Mouse (Mus musculus) lung, postnatal 14 days (tissue): ENCODE measurements at regions not wholly inside any gene's neighbourhood (a gene's known extent, or its start where the extent isn't known, plus 50 kb on each side); places are given as distances from the start of the nearest gene placed in this dataset.

Source experiments
- DNase-seq: peaks from one replicate; pipeline ENCODE4 v3.0.0; 2021

GRCm38 (mm10) chr9:47445332-47445731 is 84.6 kb upstream of the Cadm1 start:
- no peak for DNase-seq

DNA sequence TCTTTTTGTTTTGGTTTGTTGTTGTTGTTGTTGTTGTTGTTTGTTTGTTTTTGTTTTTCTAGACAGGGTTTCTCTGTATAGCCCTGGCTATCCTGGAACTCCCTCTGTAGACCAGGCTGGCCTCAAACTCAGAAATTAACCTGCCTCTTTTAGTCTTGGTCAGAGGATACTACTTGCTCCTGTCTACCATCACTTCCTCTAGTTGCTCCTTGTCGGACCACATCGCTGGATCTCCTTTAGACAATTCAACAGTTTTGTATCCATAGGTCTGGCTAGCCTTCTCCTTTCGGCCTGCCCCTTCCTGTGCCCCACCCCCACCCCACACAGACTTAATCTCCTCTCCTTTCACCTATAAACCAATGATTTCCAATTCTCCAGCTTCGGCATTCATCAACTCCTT is 77.2 kb upstream of the Cadm1 start:
- no peak for DNase-seq

DNA sequence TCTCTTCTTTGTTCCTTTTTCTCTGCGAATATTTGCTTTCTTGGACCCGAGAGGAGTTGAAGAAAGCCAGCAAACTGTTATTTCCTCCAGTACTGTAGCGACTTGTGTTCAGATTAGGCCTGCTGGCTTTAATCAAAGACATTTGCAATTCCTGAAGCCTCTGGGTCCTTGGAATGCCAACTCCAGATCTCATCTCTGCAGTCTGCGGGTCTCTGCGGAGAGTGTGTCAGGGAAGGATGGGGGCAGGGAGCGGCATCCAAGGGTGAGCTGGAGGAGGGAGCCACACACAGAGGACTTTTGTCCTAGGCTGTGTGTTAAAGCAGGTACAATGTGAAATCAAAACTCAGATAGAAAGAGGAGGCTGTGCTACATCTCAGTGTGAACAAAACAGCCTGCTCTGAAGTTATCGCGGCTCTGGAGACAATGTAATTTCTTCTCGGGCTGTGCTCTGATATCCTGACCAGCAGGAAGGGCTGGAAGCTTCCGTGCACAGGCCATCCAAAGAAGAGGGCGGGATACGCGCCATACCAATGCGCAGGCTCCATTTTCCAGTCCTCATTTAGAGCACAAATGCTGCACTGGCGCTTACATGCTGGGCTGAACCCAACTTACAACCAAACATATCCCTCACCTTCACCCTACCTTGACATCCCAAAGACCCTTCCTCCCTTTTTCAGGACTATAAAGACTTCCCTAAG is 71.1 kb upstream of the Cadm1 start:
- DNase-seq = peak; percentile 27

DNA sequence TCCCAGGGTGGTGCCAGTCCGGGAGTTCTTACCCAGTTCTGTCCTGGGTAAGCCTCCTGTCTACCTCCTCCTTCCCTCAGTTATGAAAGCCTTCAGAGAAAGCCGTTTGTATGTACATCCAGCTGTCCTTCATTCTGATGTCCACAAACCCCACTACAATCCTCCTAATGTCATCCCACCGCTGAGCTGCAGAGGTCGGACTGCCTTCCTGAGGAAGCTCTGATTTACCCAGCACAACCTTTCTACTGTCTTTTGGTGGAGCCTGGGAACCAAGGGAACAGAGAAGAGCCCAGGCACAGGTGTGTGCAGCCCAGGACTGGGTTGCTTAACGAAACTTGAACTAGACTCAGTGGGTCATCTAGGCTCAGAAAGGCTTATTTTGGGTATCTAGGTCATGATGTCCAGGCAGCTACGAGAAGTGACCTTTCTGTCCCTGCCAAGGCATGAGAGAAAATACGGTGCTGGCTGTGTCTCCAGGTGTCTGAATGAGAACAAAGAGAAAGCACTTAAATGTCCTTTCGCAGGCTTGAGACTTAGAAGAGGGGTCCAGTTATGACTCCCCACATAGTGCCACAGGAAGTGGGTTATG is 70.4 kb upstream of the Cadm1 start:
- DNase-seq = no peak

DNA sequence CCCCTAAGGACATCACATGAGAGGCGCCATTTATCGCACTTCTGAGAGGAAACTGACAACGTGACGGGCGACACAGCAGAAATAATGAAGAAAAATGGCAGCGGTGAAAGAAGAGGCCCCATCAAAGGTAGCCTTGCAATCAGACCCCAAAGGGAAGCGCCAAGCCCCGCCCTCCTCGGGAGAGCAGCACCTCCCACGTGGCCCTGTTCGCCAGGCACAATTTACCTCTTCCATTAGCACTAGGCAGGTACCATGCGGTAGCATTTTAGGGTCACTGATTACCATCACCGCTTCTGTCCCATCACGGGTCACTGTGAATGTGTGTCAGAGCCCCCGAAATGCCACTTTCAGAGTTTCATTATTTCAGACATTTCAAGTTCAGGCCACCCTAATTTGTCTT is 69.7 kb upstream of the Cadm1 start:
- DNase-seq = no peak

DNA sequence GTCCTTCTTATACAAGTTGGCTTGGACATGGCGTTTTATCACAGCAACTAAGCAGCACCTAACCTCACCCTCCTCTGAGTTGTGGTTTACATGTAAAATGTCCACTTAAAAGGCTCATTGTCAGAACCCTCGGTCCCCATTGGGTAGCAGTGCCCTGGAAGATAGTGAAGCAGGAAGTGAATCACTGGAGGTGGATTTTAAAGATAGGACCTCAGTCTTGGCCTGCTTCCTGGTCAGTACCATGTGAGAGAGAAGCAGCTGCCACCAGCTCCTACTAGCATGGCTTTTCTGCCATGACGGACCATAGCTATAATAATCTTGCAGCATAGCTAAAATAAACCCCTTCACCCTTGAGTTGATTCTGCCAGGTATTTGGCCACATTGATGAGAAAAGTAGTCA is 68.1 kb upstream of the Cadm1 start:
- DNase-seq = no peak

GRCm38 (mm10) chr9:47466767-47467166 is 63.2 kb upstream of the Cadm1 start:
- no peak for DNase-seq

DNA sequence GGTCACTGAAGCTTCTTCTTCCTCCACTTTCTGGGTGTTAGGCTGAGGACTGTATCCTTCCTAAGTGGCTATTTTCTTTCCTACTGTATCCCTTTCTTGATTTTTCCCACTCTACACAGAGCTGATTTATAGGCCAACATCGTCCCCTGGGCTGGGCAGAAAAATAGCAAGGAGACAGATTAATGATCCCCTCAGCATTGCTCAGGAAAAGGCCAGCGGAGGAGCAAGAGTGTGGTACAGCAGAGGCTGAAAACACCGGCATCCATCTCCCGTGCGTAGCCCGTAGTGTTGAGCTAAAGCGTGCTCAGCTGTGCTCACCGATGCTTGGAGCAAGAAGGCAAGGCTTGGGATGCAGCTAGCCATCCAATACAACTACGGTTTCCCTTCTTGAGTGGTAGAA is 62.2 kb upstream of the Cadm1 start:
- no peak for DNase-seq

- no peak for DNase-seq
These were observed 60.4 kb upstream of the Cadm1 start for GRCm38 (mm10) chr9:47469576-47469975.

DNA sequence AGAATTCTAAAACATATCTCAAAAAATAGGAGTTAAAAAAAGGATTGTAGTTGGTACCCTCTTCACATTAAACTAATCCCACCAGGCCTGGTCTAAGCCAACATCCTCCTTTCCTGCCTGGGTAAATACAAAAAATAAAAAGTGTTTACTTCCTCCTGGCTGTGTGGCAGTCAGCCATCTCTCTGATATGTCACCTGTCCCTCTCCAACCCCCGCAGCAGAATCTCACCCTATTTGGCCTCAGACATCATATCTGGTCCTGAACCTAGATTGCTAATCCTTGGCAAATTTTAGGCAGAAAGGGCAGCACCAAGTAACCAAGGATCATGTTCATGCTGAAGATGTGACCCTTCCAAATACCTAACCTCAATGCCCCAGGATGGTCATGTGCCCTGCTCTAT is 59.2 kb upstream of the Cadm1 start:
- no peak for DNase-seq

DNA sequence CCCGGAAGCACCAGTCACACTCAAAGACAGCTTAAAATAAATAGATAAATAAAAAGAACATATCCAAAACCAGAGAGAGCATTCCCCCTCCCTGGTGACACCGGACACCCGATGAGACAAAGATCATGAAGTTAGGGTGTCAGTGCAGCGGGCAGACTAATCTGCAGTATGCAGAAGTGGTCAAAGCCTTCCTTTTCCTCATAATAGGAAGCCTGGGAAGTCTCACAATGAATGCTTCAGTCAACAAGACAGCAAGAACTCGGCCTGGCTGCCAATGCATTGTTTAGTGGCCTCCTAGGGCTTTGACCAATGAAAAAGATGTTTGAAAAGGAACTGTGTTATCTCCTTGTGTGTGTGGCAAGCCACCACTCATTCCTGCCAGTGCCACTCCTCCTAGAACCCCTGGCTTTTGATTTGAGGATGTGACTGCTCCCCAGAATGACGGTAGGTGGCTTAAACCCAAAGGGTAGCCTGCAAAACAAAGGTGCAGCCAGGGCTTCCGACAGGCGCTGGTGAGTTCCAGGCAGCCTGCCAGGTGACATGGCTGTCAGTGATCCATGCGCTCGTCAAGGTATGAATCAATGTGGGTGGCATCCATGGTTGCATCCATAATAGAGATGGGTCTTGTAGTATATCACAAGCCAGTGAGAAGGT is 58.1 kb upstream of the Cadm1 start:
- DNase-seq = peak; percentile 32

DNA sequence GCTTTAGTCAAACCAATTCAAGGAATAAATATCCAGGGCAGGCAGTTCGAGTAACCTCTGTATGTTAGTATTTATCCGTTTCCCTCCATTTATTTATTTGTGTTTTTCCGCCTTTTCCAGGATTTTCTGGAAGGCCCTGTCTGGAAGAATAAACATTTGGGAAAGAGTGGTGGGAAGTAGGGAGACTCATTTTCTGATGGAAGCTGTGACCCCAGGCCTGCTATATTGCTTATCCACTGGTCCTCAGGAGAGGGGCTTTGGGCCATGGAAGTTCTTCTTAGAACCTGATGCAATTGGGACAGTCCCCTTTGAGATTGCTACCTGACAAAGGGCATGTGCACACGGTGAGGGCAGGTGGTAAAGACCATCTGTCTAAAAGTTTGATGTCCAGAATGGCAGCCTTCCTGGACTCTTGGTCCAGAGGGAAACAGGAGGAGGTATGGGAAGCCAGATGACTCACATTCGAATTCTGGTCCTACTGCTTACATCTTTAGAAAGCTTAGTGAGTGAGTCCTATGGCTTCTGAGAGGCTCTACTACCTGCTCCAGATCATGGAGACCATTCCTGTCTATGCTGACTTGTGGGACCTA is 56.1 kb upstream of the Cadm1 start:
- DNase-seq = no peak

DNA sequence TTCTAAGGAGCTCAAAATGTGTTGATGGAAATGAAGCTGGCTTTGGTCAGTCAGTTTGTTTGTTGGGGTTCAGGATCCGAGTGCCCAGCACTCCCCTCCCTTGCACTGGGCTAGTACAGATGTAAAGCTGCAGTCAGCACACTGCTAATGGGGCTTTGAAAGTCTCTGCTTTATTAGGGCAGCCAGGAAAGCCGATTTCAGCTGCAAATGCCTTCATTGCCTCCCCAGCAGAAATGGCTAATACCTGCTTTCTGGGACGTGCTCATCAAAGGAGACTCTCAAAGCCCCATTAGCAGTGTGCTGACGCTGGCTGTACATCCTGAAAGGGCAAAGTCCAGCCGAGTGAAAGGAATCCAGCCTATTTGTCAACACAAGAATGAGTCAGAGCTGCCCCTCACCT is 55.2 kb upstream of the Cadm1 start:
- no peak for DNase-seq

- no peak for DNase-seq
These were observed 52.1 kb upstream of the Cadm1 start for GRCm38 (mm10) chr9:47477889-47478288.
